Mouse (Mus musculus): ENCODE measurements around the gene Mink1. TPM values are rescaled to one million over a fixed set of nuclear protein-coding genes. Genes with fewer than 3 reads are reported as not detected.
A peak's percentile ranks its signal among the peaks of the same experiment; 100 is the strongest.

The Mink1 gene
- polyA plus RNA-seq, 1 experiment: 322 TPM

DNA sequence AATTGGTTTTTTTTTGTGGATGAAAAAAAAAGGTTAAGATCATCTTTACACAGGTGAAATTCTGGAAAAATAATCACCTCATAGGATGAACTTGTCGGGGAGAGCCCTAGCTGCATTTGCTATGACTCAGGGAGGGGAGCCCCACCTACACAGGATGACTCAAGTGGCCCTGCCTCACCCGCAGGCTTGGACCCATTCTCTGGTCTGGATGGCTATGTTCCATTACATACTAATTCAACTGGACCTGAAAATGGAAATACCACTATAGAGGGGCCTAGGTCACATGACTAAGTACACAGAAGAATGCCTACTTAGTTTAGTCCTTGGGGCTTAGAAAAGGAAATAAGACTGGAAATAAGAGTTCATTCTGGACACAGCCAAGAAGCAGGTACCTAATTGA, 88.7 kb downstream of the Mink1 start:
- DNase-seq (ENCODE audit: extremely low spot score in 1 of 2, low spot score in 1 of 2): no peak

DNA sequence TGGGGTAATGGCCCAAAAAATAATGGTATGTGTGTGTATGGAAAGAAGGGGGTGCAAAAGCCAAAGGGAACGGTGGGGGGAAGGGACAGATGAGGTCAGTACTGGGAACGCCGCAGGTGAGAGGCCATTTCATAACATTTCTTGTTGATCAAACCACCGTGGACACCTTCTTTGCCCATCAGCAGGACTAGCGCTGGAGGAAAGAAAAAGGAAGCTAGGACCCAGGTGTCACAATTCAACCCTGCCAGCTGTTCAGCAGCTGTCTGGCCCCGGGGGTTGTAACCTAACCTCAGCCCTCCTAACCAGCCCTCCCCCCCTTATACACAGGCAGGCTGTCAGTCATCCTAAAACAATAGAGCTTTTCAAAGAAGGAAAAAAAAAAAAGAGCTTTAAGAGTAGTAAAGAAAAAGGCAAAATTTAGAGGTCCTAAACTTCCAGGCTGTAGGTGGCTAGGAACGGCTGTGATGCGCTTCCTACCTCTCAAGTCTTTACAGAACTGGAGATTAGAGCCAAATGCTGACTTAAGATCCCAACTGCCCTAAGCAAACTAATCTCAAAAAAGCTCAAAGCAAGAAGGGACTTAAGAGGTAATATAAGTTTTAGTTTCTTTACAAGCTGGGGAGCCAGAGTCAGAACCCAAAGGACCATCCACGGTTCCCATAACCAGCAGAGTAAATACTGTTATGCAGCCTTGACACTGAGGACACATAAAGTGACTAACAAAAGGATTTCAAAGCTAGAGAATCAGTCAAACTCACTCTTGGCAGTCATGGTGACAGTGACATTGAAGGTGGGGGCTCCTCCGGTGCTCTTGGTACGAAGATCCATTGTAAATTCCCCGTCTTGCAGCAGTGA, 89.6 kb downstream of the Mink1 start:
- DNase-seq (ENCODE audit: extremely low spot score in 1 of 2, low spot score in 1 of 2): no peak

DNA sequence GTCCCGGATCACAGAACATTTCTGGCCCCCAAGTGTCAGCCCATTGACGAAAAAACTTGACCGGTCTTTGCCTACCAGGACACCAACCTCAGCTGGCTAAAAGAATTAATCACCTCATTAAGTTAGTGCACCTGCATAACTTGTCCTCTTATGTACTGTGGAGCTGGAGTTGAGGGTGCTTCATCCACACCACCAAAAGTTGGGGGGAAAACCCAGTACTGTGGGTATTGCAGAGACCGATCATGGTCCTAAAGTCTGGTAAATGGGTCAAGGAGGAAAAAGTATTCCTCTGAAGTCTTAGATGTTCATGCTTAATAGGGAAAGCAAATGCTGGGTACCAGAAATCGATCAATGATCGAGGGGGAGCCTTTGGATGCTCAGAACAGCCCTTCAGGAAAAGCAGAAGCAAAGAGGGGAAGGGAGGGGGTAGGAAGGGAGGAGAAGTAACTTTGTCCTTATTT, 90.2 kb downstream of the Mink1 start:
- no peak for DNase-seq (ENCODE audit: extremely low spot score in 1 of 2, low spot score in 1 of 2)

DNA sequence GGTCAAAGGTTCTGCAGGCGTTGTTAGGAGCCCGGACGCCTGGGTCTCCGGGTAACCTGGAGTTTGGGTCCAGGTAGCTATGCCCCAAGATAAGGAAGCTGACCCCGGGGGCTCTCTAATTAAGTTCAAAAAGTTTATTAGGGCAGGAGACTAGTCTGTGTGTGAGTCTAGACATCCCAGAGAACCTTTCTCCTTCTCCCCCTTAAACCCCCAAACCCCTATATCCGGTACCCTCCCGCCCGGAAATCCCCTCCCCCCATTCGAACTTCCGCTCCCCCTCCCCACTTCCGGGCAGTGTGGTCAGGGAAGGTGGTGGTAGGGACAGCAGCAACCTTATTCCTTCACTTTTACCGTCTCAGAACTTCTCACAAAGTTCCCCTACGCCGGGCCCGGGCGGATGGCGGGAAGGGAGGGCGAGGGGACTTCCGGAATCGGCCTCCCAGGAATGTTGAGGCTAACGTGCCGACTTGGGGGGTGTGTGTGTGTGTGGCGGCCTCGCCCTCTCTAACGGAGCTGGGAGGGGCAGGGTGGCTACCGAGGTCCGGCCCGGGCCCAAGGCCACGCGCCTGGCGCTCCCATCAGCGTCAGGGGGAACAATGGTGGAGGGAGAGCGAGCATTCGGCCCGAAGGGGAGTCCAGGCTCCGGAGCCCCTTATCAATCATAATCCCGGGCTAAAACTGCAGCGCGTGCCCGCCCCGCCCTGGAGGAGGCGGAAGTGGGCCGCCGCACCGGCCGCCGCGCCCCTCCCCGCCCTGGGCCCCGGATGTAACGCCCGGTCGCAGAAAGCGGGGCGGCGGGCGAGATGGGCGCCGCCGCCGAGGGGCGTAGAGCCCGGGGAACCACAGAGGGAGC, 90.9 kb downstream of the Mink1 start:
- no peak for DNase-seq (ENCODE audit: extremely low spot score in 1 of 2, low spot score in 1 of 2)

DNA sequence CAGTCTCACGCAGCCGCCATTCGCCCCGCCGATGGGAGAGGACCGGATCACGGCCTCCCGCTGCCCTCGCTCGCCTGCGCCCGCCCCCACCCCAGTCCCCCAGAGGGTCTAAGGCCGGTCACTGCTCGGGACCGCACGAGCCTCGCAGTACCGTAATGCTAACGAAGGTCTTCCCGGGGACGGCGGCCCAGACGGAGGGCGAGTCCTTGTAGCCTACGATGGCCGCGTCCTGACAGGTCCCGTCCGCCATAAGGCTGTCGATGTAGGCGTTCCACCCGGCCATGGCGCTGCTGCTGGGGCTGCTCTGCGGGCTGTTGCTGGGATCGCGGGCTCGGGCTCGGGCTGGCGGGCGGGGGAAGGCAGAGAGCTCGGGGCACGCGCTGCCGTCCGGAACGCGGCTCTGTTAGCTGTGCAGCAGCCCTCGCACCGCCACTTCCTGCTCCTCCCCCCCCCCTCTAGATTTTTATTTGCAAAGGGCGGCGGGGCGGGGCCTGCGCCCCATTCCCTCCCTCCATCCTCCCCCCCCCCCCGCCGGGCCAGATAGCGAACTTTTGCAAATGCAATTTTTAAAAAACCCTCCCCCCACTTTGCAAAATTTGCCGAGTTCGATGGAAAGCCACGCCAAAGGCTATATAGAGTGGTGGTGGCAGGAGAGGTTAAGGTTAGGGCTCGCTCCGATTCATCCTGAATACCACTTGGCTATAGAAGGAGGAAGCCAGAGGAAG, 91.7 kb downstream of the Mink1 start, which contains the start of gene Pfn1:
Pfn1 (minus strand) TSS at position 447 of the 725 bp plus-strand sequence.
- peak in 1 of 2 experiments; percentile 72 for DNase-seq (ENCODE audit: extremely low spot score in 1 of 2, low spot score in 1 of 2)

DNA sequence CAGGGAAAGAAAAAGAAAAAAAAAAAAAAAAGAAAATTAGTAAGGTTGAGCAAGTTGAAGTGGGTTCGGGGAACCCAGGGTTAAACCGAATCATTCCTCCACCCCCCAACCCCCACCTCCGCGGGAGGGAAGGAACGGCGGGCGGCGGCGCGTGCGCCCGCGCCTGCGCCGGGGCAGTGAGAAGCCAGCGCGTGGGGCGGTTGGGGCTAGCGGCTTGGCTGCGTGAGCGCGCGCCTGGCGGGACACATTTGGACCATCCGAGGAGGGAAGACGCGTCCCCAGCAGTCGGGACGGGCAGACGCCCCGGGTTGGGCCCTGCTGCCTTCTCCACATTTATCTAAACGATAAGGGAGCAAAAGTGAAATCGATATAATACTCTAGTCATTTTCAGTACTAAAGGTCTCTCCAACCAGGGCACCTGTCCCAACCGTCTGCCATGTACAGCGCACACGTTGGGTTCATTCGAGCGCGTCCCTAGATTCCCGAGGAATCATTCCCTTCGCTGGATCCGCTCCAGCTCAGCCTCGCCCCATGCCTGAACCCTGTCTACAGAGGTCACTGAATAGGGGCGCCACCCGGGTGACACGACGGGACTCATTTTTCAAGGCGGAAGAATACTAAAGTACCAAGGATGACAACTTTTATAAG, 92.4 kb downstream of the Mink1 start:
- peak in 1 of 2 experiments; percentile 72 for DNase-seq (ENCODE audit: extremely low spot score in 1 of 2, low spot score in 1 of 2)

DNA sequence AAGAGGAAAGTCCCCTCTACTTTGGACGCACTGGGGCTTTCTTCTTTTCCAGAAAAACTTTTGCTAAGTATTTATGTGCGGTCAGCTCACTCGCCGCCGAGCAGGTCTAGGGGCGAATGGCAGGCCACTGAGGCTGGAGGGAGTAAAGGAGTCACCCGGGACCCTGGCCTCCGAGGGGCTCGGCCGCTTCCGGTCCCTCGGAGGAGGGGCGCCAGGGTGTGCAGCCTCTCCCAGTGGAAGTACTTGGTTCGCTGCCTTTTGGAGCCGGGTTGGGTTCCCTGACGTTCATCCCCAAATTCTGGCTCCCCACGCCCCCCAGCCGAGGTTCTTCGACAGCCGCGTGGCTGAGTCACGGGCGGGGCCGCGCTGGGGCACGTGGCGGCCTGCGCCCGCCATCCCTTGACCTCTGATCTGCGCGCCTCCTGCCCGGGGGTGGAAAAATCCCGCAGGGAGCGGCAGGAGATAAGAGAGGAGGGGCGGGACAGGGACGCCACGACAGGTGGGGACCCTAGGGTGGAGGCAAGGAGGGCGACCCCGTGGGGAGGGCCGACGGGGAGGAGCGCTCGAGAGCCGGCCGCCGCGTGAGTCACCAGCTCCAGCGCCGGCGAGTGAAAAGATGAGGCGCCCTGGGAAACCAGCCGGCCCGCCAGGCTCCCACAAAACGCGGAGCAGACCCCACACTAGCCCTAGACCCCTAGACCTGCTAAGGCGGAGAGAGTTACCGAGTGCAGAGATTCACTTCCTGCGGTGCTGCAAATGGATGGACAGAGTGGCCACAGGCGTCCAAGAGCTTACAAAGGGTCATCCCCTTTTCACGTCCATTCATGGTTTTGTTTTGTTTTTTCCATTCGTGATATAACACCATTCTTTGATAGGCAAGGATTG, 93.1 kb downstream of the Mink1 start:
- no peak for DNase-seq (ENCODE audit: extremely low spot score in 1 of 2, low spot score in 1 of 2)

DNA sequence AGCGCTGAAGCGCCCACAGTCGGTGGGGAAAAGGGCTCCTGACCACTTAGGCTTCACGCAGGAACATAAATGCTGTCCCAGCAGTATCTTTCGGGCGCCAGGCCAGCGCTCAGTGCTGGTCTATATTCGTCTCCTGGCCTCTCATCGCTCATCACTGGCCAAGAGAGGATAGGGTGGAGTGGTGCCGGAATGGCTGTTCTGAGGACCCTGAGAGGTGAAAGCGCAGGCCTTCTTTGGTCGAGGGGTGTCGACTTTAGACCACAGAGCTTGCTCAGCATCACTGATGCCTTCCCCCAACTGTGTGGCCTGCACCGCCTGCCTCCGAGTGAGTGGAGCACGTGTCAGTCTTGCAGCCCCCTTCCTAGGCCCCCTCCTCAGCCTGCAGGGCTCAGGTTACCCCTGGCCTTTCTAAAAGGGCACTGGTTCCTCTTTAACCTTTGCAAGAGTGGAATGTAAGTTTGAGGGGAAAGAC, 93.8 kb downstream of the Mink1 start:
- DNase-seq (ENCODE audit: extremely low spot score in 1 of 2, low spot score in 1 of 2): no peak

DNA sequence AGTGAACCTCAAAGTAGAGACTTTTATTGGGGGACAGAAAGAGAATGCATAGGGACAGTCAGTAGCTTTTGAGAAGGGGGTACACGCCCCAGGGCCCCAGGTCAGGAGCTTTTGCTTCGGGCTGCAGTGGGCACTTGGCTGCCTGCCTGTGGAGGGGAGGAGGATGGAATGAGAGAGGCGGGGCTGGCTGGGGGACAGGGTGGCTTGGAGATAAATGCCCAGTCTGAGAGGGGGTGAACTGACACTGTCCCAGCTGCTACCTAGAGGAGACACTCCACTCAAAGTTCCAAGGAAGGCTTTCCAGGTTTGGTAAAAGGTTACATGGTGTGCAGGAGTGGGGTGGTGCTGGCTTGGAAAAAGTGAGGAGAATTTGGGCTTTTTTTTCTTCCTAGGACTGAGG, 94.3 kb downstream of the Mink1 start, which contains the start of gene Eno3:
Eno3 (plus strand) TSS at position 239 of the 400 bp plus-strand sequence.
- DNase-seq (ENCODE audit: extremely low spot score in 1 of 2, low spot score in 1 of 2): no peak

DNA sequence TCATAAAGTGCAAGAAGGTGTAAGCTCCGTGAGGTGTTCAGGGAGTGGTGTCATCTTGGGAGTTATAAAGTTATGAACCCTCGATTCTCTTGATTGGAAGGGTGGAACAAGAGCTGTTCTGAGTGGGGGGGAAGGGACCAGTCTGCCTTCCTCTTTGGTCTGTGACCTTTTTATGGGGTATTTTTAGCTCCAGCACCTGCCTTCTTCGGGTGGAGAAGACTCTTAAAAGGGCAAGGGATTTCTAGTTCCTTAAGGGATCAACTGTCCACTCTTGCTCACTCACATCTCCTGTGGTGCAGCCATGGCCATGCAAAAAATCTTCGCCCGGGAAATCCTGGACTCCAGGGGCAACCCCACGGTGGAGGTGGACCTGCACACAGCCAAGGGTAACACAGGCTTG, 94.9 kb downstream of the Mink1 start:
- DNase-seq (ENCODE audit: extremely low spot score in 1 of 2, low spot score in 1 of 2): no peak

DNA sequence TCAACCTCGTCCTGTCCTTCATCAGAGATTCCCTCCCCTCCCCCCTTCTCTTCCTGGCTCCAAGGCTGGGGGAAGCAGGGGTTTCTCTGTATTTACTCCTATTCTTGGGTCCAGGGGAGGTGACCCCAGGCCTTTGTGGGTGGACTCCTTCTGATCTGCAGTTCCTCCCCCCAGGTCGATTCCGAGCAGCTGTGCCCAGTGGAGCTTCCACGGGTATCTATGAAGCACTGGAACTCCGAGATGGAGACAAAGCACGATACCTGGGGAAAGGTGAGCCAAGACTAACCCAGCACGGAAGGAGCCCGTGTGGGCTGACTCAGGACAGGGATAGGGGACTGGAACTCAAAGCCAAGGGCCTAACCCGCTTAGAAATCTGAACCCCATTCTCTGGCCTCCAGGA, 95.3 kb downstream of the Mink1 start:
- no peak for DNase-seq (ENCODE audit: extremely low spot score in 1 of 2, low spot score in 1 of 2)

DNA sequence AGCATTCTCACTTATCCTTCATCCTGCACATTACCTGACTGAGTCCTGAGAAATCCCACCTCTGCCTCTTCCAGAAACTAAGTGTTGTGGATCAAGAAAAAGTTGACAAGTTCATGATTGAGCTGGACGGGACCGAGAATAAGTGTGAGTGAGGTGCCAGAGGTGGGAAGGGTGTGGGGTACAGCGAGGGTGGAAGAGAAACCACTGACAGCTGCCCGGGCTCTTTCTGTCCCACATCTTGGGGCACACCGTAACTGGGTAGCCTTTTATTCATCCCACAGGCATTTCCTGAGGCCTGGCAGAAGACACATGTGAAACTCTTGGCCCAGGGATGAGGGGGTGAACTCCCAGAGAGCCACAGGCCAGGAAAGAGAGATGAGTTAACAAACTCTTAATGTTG, 95.8 kb downstream of the Mink1 start:
- DNase-seq (ENCODE audit: extremely low spot score in 1 of 2, low spot score in 1 of 2): no peak

DNA sequence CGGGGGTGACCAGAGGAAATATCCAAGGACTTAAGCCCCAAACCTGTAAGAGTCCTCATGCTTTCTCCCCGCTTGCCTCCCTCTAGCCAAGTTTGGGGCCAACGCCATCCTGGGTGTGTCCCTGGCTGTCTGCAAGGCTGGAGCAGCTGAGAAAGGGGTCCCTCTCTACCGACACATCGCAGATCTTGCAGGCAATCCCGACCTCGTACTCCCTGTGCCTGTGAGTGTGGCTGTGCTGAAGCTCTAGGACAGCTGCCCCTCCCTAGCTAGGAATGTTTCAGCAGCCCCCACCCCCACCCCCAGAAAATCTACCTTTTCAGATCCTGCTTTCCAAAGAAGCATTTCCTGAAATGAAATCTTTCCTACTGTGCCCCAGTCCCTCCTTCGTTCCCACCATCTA, 96.3 kb downstream of the Mink1 start:
- DNase-seq (ENCODE audit: extremely low spot score in 1 of 2, low spot score in 1 of 2): no peak

DNA sequence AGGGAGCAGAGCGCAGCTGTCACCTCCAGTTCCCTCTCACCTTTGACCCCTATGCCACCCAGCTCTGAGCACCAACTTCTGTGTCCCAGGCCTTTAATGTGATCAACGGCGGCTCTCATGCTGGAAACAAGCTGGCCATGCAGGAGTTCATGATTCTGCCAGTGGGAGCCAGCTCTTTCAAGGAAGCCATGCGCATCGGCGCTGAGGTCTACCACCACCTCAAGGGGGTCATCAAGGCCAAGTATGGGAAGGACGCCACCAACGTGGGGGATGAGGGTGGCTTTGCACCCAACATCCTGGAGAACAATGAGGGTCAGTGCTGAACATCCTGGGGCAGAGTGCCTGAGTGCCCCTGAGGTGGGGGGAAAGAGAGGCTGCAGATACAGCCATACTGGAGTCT, 97.9 kb downstream of the Mink1 start:
- no peak for DNase-seq (ENCODE audit: extremely low spot score in 1 of 2, low spot score in 1 of 2)

DNA sequence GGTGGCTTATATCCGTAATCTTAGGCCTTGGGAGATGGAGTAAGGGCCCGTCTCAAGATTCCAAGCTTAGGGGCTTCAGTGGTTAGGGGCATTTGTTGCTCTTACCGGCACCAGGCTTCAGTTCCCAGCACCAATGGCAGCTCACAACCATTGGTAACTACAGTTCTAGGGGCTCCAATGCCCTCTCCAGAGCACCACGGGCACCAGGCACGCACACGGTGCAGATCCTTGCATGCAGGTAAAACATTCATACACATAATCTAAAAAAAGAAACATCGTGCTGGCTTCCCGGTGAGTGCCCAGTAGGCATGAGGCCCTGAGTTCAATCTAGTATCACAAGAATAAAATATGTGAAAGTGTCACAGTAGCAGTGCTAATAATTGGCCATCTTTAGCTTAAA, 100.4 kb downstream of the Mink1 start:
- no peak for DNase-seq (ENCODE audit: extremely low spot score in 1 of 2, low spot score in 1 of 2)

DNA sequence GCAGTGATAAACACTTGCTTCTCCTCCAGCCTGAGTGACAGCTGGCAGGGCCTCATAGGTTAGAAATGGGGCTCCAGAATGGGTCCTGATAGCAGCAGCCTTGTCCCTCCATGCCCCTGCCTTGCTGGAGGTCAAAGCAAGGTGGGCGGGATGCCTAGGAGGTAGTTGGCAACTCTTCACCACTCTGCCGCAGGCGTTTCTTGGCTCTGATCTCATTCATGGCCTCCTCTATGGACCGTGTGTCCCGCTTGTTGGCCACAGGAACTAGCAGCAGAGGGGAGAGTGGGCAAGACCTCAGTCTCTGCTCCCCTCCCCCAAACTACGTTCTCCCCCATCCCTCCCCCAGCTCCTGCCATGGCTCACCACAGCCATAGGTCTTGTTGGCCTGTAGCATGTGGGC, 101.3 kb downstream of the Mink1 start:
- no peak for DNase-seq (ENCODE audit: extremely low spot score in 1 of 2, low spot score in 1 of 2)
